Mouse (Mus musculus): ENCODE data around the gene Iqgap2. TPM values are rescaled to one million over a fixed set of nuclear protein-coding genes. Genes with fewer than 3 reads are reported as not detected.
A peak's percentile ranks its signal among the peaks of the same experiment; 100 is the strongest.

Iqgap2 gene
- polyA plus RNA-seq, 1 experiment from 2014 or later: 7.8 TPM

GRCm38 (mm10) chr13:95697874-95698273, 193.8 kb downstream of the Iqgap2 start:
- no peak for DNase-seq (ENCODE audit: low spot score)
- WGBS: 71% methylated on average over 6 of the region's 6 CpGs
- H3K4me3 ChIP-seq: no peak overlapping the region

GRCm38 (mm10) chr13:95696654-95697163, 195.0 kb downstream of the Iqgap2 start, which contains the start of gene F2rl2:
TSS of gene F2rl2 (plus strand) at chr13:95696853.
- H3K4me3 ChIP-seq: no peak within 1 kb of the TSS
- no peaks in the 10 kb centered on the region for H3K27me3 ChIP-seq (ENCODE audit: insufficient read depth, poor library complexity, severe bottlenecking)
- no peaks in the 10 kb centered on the region for H3K36me3 ChIP-seq
- H3K27ac ChIP-seq: no peak within 1 kb of the TSS
- DNase-seq (ENCODE audit: low spot score): no peak
- H3K9me3 ChIP-seq: no peaks in the 10 kb centered on the region
- 47% methylated on average over 4 of the region's 4 CpGs for WGBS
- H3K4me1 ChIP-seq: peaks cover 14% of the 10 kb centered on the region; the same call in 1 of the 2 replicates

More at GRCm38 (mm10) chr13:95697874-95698273, 193.8 kb downstream of the Iqgap2 start:
- no peak overlapping the region for H3K27ac ChIP-seq
- H3K9me3 ChIP-seq: no peaks in the 10 kb centered on the region
- no peaks in the 10 kb centered on the region for H3K27me3 ChIP-seq (ENCODE audit: insufficient read depth, poor library complexity, severe bottlenecking)
- peaks cover 8% of the 10 kb centered on the region; the same call in 1 of the 2 replicates for H3K4me1 ChIP-seq
- no peaks in the 10 kb centered on the region for H3K36me3 ChIP-seq

- DNase-seq (ENCODE audit: low spot score): no peak
- Histone ChIP-seq H3K4me1 (peaks cover 14% of the 10 kb centered on the region; the same call in 1 of the 2 replicates), H3K27me3 (ENCODE audit: insufficient read depth, poor library complexity, severe bottlenecking) (no peaks in the 10 kb centered on the region), H3K9me3 (no peaks in the 10 kb centered on the region), H3K36me3 (no peaks in the 10 kb centered on the region), H3K4me3 (no peak overlapping the region), H3K27ac (no peak overlapping the region)
- 93% methylated on average over 9 of the region's 9 CpGs for WGBS
Measured at GRCm38 (mm10) chr13:95696120-95696653, 195.5 kb downstream of the Iqgap2 start.

- no peak for DNase-seq (ENCODE audit: low spot score)
- Histone ChIP-seq H3K36me3 (no peaks in the 10 kb centered on the region), H3K27ac (0 out of 2 replicates have a peak overlapping the region, but pooled peaks have one; percentile 22), H3K4me3 (no peak overlapping the region), H3K9me3 (no peaks in the 10 kb centered on the region), H3K27me3 (ENCODE audit: insufficient read depth, poor library complexity, severe bottlenecking) (no peaks in the 10 kb centered on the region), H3K4me1 (peaks cover 14% of the 10 kb centered on the region; the same call in 1 of the 2 replicates)
- 63% methylated on average over 8 of the region's 8 CpGs for WGBS
Measured at GRCm38 (mm10) chr13:95692201-95692600, 199.5 kb downstream of the Iqgap2 start.

GRCm38 (mm10) chr13:95688576-95688975, 203.1 kb downstream of the Iqgap2 start:
- WGBS: 58% methylated on average over 1 of the region's 1 CpGs
- no peaks in the 10 kb centered on the region for H3K9me3 ChIP-seq
- no peak overlapping the region for H3K27ac ChIP-seq
- H3K4me3 ChIP-seq: no peak overlapping the region
- peaks cover 6% of the 10 kb centered on the region; the same call in 1 of the 2 replicates for H3K4me1 ChIP-seq
- peak; percentile 89 for DNase-seq (ENCODE audit: low spot score)
- no peaks in the 10 kb centered on the region for H3K36me3 ChIP-seq
- H3K27me3 ChIP-seq (ENCODE audit: insufficient read depth, poor library complexity, severe bottlenecking): no peaks in the 10 kb centered on the region

GRCm38 (mm10) chr13:95685736-95686135, 206.0 kb downstream of the Iqgap2 start:
- no peak for DNase-seq (ENCODE audit: low spot score)
- 61% methylated on average over 5 of the region's 5 CpGs for WGBS
- H3K36me3 ChIP-seq: no peaks in the 10 kb centered on the region

GRCm38 (mm10) chr13:95684656-95685244, 207.0 kb downstream of the Iqgap2 start:
- no peak overlapping the region for H3K27ac ChIP-seq
- no peaks in the 10 kb centered on the region for H3K27me3 ChIP-seq (ENCODE audit: insufficient read depth, poor library complexity, severe bottlenecking)
- WGBS: 88% methylated on average over 9 of the region's 9 CpGs

More at GRCm38 (mm10) chr13:95685736-95686135, 206.0 kb downstream of the Iqgap2 start:
- H3K27me3 ChIP-seq (ENCODE audit: insufficient read depth, poor library complexity, severe bottlenecking): no peaks in the 10 kb centered on the region
- H3K9me3 ChIP-seq: no peaks in the 10 kb centered on the region
- no peak overlapping the region for H3K4me3 ChIP-seq
- no peaks in the 10 kb centered on the region for H3K4me1 ChIP-seq
- H3K27ac ChIP-seq: no peak overlapping the region

GRCm38 (mm10) chr13:95679491-95679941, 212.2 kb downstream of the Iqgap2 start:
- Histone ChIP-seq H3K4me1 (peaks cover 4% of the 10 kb centered on the region; the same call in 1 of the 2 replicates), H3K27ac (peak overlapping the region; percentile 26; the same call in 1 of the 2 replicates), H3K27me3 (ENCODE audit: insufficient read depth, poor library complexity, severe bottlenecking) (no peaks in the 10 kb centered on the region), H3K9me3 (no peaks in the 10 kb centered on the region), H3K36me3 (0 out of 2 replicates have a peak, but pooled peaks cover 2% of the 10 kb centered on the region), H3K4me3 (no peak overlapping the region)
- 40% methylated on average over 4 of the region's 4 CpGs for WGBS
- no peak for DNase-seq (ENCODE audit: low spot score)

More at GRCm38 (mm10) chr13:95684656-95685244, 207.0 kb downstream of the Iqgap2 start:
- Histone ChIP-seq H3K4me1 (no peaks in the 10 kb centered on the region; the same call in 1 of the 2 replicates), H3K4me3 (no peak overlapping the region), H3K9me3 (no peaks in the 10 kb centered on the region), H3K36me3 (no peaks in the 10 kb centered on the region)
- DNase-seq (ENCODE audit: low spot score): no peak

- 67% methylated on average over 5 of the region's 5 CpGs for WGBS
- Histone ChIP-seq H3K4me3 (no peak overlapping the region), H3K9me3 (no peaks in the 10 kb centered on the region), H3K27ac (no peak overlapping the region; the same call in 1 of the 2 replicates), H3K27me3 (ENCODE audit: insufficient read depth, poor library complexity, severe bottlenecking) (no peaks in the 10 kb centered on the region), H3K36me3 (0 out of 2 replicates have a peak, but pooled peaks cover 2% of the 10 kb centered on the region), H3K4me1 (peaks cover 4% of the 10 kb centered on the region; the same call in 1 of the 2 replicates)
- DNase-seq (ENCODE audit: low spot score): no peak
Measured at GRCm38 (mm10) chr13:95679078-95679477, 212.6 kb downstream of the Iqgap2 start.

- no peak overlapping the region for H3K4me3 ChIP-seq
- no peaks in the 10 kb centered on the region for H3K9me3 ChIP-seq
- 0 out of 2 replicates have a peak, but pooled peaks cover 4% of the 10 kb centered on the region for H3K36me3 ChIP-seq
- no peaks in the 10 kb centered on the region for H3K27me3 ChIP-seq (ENCODE audit: insufficient read depth, poor library complexity, severe bottlenecking)
- 60% methylated on average over 7 of the region's 7 CpGs for WGBS
- H3K27ac ChIP-seq: peak overlapping the region; percentile 44
- peaks cover 13% of the 10 kb centered on the region for H3K4me1 ChIP-seq
- DNase-seq (ENCODE audit: low spot score): no peak
Measured at GRCm38 (mm10) chr13:95672372-95672771, 219.3 kb downstream of the Iqgap2 start.

GRCm38 (mm10) chr13:95671108-95671897, 220.4 kb downstream of the Iqgap2 start:
- 0 out of 2 replicates have a peak, but pooled peaks cover 4% of the 10 kb centered on the region for H3K36me3 ChIP-seq
- H3K27me3 ChIP-seq (ENCODE audit: insufficient read depth, poor library complexity, severe bottlenecking): no peaks in the 10 kb centered on the region
- H3K27ac ChIP-seq: peak overlapping the region; percentile 56
- H3K4me3 ChIP-seq: no peak overlapping the region
- WGBS: 32% methylated on average over 9 of the region's 9 CpGs
- no peaks in the 10 kb centered on the region for H3K9me3 ChIP-seq
- peak; percentile 91 for DNase-seq (ENCODE audit: low spot score)
- peaks cover 18% of the 10 kb centered on the region for H3K4me1 ChIP-seq

GRCm38 (mm10) chr13:95670534-95670933, 221.2 kb downstream of the Iqgap2 start:
- Histone ChIP-seq H3K4me1 (peaks cover 18% of the 10 kb centered on the region), H3K4me3 (no peak overlapping the region), H3K27ac (peak overlapping the region; percentile 56; the same call in 1 of the 2 replicates), H3K9me3 (no peaks in the 10 kb centered on the region), H3K27me3 (ENCODE audit: insufficient read depth, poor library complexity, severe bottlenecking) (no peaks in the 10 kb centered on the region), H3K36me3 (0 out of 2 replicates have a peak, but pooled peaks cover 4% of the 10 kb centered on the region)
- DNase-seq (ENCODE audit: low spot score): no peak
- WGBS: 63% methylated on average over 5 of the region's 5 CpGs

Data from heart, embryonic 10.5 days (tissue).